Mouse (Mus musculus): ENCODE results near the gene Birc3. TPM values are rescaled to one million over a fixed set of nuclear protein-coding genes. Genes with fewer than 3 reads are reported as not detected.

Gene Birc3
- 2.8 and 4.0 TPM in 2 replicates for polyA plus RNA-seq (2014; fragmentation: Nextera tagmentation; extraction: Ambion mirVana)

DNA sequence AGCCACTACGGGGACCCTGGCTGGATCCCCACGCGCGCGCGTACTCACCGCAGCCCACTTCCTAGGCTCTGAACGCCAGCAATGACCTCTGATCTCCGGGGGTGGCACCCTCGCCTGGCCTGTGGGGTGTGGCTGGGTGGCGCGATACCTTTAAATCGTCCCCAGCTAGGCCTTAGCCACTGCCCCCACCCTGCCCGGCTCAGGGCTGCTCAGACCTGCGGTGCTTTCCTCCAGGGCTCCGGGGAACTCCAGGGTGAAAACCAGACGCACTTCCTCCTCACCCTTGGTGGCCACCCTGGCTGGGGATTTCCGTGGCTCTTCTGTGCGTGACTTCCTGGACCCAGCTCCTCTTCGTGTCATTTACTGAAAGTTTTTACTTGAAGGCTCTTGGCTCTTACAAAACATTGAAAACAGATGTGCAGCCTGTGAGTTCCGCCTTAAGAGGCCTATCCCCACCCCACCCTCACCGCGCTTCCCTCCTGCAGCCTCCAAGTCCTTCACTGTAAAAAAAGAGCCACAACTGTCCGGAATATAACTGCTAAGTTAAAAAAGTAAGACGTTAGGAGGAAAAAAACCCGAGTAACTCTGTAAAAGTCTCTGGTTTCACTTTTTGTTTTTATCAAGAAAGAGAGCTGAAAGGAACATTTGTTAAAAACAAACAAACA is at the start of gene Birc3:
Birc3 (minus strand) TSS at position 412 of the 665 bp plus-strand sequence.
- ATAC-seq (ENCODE audit: insufficient read depth, low FRiP score, low TSS enrichment), result peak; percentile 71
- H3K9me3 ChIP-seq (ENCODE audit: control insufficient read depth, low read length), result no peaks in the 10 kb centered on the region
- H3K27ac ChIP-seq (ENCODE audit: low read depth, low read length), result no peak within 1 kb of the TSS
- H3K36me3 ChIP-seq (ENCODE audit: control insufficient read depth, insufficient read depth, low read length), result no peaks in the 10 kb centered on the region
- H3K4me2 ChIP-seq (ENCODE audit: low read depth), result peak within 1 kb of the TSS; percentile 81
- H3K9ac ChIP-seq (ENCODE audit: low read length), result peak within 1 kb of the TSS; percentile 75
- peak; percentile 63 for DNase-seq (ENCODE audit: low spot score)
- H3K27me3 ChIP-seq (ENCODE audit: control insufficient read depth, insufficient read depth, low read length), result no peaks in the 10 kb centered on the region
- peak within 1 kb of the TSS; percentile 45 for H3K4me3 ChIP-seq (ENCODE audit: low read depth, low read length)
- no peaks in the 10 kb centered on the region for H3K4me1 ChIP-seq (ENCODE audit: control insufficient read depth, insufficient read depth, low read length)
- WGBS, result 8% methylated on average over 26 of the region's 26 CpGs

DNA sequence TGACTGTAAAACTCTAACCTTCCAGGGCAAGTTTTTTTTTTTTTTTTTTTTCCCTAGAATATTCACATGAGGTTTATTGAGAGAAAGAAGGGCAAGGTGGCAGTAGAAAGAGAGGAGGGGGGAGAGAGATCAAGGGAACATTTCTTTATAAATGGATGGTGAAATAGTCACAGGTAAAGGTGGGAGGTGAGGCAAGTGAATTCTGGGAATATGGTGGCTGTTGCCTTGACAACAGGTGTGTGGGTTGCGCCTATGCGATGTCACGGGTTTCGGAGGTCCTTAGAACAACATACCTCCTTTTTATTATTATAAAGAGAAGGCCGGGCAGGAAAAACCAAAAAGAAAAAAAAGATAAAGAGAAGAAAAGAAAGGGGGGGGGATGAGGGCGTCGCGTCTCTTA is 41.9 kb upstream of the Birc3 start:
- Histone ChIP-seq H3K9me3 (ENCODE audit: control insufficient read depth, low read length) (no peaks in the 10 kb centered on the region), H3K9ac (ENCODE audit: low read length) (no peak overlapping the region), H3K27me3 (ENCODE audit: control insufficient read depth, insufficient read depth, low read length) (no peaks in the 10 kb centered on the region), H3K4me2 (ENCODE audit: low read depth) (no peak overlapping the region), H3K36me3 (ENCODE audit: control insufficient read depth, insufficient read depth, low read length) (no peaks in the 10 kb centered on the region), H3K27ac (ENCODE audit: low read depth, low read length) (no peak overlapping the region), H3K4me3 (ENCODE audit: low read depth, low read length) (no peak overlapping the region), H3K4me1 (ENCODE audit: control insufficient read depth, insufficient read depth, low read length) (no peaks in the 10 kb centered on the region)
- ATAC-seq (ENCODE audit: insufficient read depth, low FRiP score, low TSS enrichment) (no peak), DNase-seq (ENCODE audit: low spot score) (no peak)
- WGBS, result 49% methylated on average over 8 of the region's 8 CpGs

DNA sequence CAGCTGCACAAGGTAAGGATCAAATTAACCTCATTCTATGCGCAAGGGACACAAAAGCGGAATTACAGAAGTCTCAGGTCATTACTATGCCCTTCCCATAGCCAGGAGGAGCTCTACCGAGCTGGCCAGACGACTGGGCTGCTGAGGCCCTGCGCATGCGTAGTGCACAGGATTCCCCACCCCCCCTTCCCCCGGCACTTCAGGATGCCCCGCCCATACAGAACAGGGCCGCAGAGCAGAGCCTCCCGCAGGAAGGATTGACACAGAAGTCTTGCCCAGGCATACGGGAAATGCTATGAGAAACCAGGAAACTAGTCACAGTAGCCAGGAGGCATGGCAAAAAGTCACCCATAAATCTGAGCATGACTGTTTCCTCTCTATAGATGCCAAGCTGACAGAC is 41.5 kb upstream of the Birc3 start:
- Histone ChIP-seq H3K4me1 (ENCODE audit: control insufficient read depth, insufficient read depth, low read length) (no peaks in the 10 kb centered on the region), H3K36me3 (ENCODE audit: control insufficient read depth, insufficient read depth, low read length) (no peaks in the 10 kb centered on the region), H3K4me3 (ENCODE audit: low read depth, low read length) (no peak overlapping the region), H3K9ac (ENCODE audit: low read length) (no peak overlapping the region), H3K4me2 (ENCODE audit: low read depth) (peak overlapping the region; percentile 40), H3K27me3 (ENCODE audit: control insufficient read depth, insufficient read depth, low read length) (no peaks in the 10 kb centered on the region), H3K27ac (ENCODE audit: low read depth, low read length) (no peak overlapping the region), H3K9me3 (ENCODE audit: control insufficient read depth, low read length) (no peaks in the 10 kb centered on the region)
- DNase-seq (ENCODE audit: low spot score) (peak; percentile 87), ATAC-seq (ENCODE audit: insufficient read depth, low FRiP score, low TSS enrichment) (peak; percentile 95)
- 5% methylated on average over 11 of the region's 11 CpGs for WGBS

DNA sequence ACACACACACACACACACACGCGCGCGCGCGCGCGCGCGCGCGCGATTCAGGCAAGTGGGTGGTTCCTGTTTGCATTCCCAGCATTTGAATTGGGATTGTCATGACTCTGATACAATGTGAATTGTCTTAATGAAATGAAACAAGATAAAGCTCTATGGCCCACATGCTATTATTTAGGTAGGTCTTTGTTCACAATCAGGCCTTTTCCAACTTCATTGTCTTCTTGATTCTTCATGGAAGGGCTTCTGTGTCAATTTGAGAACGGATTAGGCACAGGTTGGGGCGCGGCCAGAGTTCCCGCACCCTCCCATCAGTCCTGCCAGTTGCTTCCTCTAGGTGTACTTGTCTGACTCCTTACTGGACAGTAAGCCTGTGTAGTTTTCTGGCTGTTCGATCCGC is 41.0 kb upstream of the Birc3 start:
- no peak overlapping the region for H3K27ac ChIP-seq (ENCODE audit: low read depth, low read length)
- WGBS, result 56% methylated on average over 19 of the region's 19 CpGs
- DNase-seq (ENCODE audit: low spot score), result no peak

DNA sequence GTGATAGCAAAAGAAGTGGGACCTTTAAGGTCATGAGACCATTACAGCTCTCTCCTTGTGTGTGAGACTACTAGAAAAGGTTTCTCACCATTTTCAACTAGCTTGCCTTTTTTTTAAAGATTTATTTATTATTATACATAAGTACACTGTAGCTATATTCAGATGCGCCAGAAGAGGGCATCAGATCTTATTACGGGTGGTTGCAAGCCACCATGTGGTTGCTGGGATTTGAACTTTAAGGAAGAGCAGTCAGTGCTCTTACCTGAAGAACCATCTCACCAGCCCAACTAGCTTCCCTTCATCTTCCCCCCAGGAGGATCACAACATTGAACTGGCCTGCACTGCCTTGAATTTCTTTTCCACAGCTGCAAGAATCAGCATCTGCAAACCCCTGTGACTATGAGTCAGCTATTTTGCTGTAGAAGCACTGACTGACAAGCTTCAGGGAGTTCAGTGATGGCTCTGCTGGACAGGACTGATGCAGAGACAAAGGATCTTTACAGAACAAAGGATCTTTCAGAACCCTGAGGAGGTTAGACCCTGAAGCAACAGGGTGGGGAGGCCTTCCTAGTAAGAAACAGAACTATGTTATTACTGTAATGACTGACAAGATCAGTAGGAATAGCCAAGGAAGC is 34.5 kb upstream of the Birc3 start:
- H3K4me1 ChIP-seq (ENCODE audit: control insufficient read depth, insufficient read depth, low read length), result no peaks in the 10 kb centered on the region
- H3K4me3 ChIP-seq (ENCODE audit: low read depth, low read length), result no peak overlapping the region
- no peak overlapping the region for H3K4me2 ChIP-seq (ENCODE audit: low read depth)
- H3K9ac ChIP-seq (ENCODE audit: low read length), result no peak overlapping the region
- DNase-seq (ENCODE audit: low spot score) (no peak), ATAC-seq (ENCODE audit: insufficient read depth, low FRiP score, low TSS enrichment) (no peak)
- H3K27ac ChIP-seq (ENCODE audit: low read depth, low read length), result no peak overlapping the region
- WGBS, result 83% methylated on average over 2 of the region's 2 CpGs
- H3K36me3 ChIP-seq (ENCODE audit: control insufficient read depth, insufficient read depth, low read length), result no peaks in the 10 kb centered on the region
- no peaks in the 10 kb centered on the region for H3K9me3 ChIP-seq (ENCODE audit: control insufficient read depth, low read length)
- H3K27me3 ChIP-seq (ENCODE audit: control insufficient read depth, insufficient read depth, low read length), result no peaks in the 10 kb centered on the region

More for the DNA sequence above, 41.0 kb upstream of the Birc3 start:
- peak; percentile 42; the same call in 1 of the 2 replicates for ATAC-seq (ENCODE audit: insufficient read depth, low FRiP score, low TSS enrichment)
- Histone ChIP-seq H3K9me3 (ENCODE audit: control insufficient read depth, low read length) (no peaks in the 10 kb centered on the region), H3K9ac (ENCODE audit: low read length) (no peak overlapping the region), H3K36me3 (ENCODE audit: control insufficient read depth, insufficient read depth, low read length) (no peaks in the 10 kb centered on the region), H3K27me3 (ENCODE audit: control insufficient read depth, insufficient read depth, low read length) (no peaks in the 10 kb centered on the region), H3K4me2 (ENCODE audit: low read depth) (peak overlapping the region; percentile 40), H3K4me1 (ENCODE audit: control insufficient read depth, insufficient read depth, low read length) (no peaks in the 10 kb centered on the region), H3K4me3 (ENCODE audit: low read depth, low read length) (no peak overlapping the region)

DNA sequence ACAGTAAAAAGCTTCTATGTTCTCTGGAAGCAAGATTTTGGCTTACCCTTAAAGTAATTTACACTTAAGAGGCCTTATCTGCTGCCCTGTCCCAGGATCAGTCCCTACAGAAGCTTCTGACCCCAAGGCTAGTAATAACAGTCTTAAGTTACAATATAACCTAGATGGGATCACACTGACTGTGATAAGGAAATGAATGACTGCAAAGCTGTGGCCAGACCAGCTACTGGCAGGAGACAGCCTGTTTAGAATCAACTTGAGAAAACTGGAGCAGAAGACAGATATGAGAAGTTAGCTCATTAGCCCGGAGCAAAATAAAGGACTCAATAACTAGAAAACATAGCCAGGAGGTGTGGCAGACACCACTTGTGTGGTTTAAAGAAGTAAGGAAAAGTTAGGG is 33.6 kb upstream of the Birc3 start:
- H3K27me3 ChIP-seq (ENCODE audit: control insufficient read depth, insufficient read depth, low read length), result no peaks in the 10 kb centered on the region
- no peak overlapping the region for H3K27ac ChIP-seq (ENCODE audit: low read depth, low read length)
- WGBS, result 90% methylated on average over 1 of the region's 1 CpGs
- no peak overlapping the region for H3K9ac ChIP-seq (ENCODE audit: low read length)
- ATAC-seq (ENCODE audit: insufficient read depth, low FRiP score, low TSS enrichment), result no peak
- no peaks in the 10 kb centered on the region for H3K9me3 ChIP-seq (ENCODE audit: control insufficient read depth, low read length)
- DNase-seq (ENCODE audit: low spot score), result no peak
- no peaks in the 10 kb centered on the region for H3K4me1 ChIP-seq (ENCODE audit: control insufficient read depth, insufficient read depth, low read length)
- H3K4me3 ChIP-seq (ENCODE audit: low read depth, low read length), result no peak overlapping the region
- no peak overlapping the region for H3K4me2 ChIP-seq (ENCODE audit: low read depth)
- H3K36me3 ChIP-seq (ENCODE audit: control insufficient read depth, insufficient read depth, low read length), result no peaks in the 10 kb centered on the region

DNA sequence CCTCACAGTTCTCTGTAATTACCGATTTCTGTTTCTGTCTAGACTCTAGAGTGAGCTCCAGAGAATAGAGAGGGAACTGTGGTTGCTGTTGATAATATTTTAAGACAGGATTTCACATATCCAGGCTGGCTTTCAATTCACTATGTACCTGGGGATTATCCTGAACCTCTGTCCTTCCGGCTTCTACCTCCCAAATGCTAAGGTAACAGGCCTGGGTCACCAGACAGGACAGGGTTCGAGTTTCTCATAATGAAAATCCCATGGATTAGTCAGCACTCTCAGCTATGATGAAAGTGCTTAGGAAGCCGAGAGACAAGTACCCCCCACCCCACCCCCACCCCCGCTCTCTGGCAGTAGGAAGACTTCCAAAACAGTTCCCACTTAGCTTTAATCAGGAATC is 30.8 kb upstream of the Birc3 start:
- Histone ChIP-seq H3K27me3 (ENCODE audit: control insufficient read depth, insufficient read depth, low read length) (no peaks in the 10 kb centered on the region), H3K9ac (ENCODE audit: low read length) (no peak overlapping the region), H3K27ac (ENCODE audit: low read depth, low read length) (no peak overlapping the region), H3K4me1 (ENCODE audit: control insufficient read depth, insufficient read depth, low read length) (no peaks in the 10 kb centered on the region), H3K9me3 (ENCODE audit: control insufficient read depth, low read length) (no peaks in the 10 kb centered on the region), H3K4me3 (ENCODE audit: low read depth, low read length) (no peak overlapping the region), H3K36me3 (ENCODE audit: control insufficient read depth, insufficient read depth, low read length) (no peaks in the 10 kb centered on the region), H3K4me2 (ENCODE audit: low read depth) (no peak overlapping the region)
- no peak for DNase-seq (ENCODE audit: low spot score)
- ATAC-seq (ENCODE audit: insufficient read depth, low FRiP score, low TSS enrichment), result no peak
- WGBS, result 67% methylated on average over 5 of the region's 5 CpGs

DNA sequence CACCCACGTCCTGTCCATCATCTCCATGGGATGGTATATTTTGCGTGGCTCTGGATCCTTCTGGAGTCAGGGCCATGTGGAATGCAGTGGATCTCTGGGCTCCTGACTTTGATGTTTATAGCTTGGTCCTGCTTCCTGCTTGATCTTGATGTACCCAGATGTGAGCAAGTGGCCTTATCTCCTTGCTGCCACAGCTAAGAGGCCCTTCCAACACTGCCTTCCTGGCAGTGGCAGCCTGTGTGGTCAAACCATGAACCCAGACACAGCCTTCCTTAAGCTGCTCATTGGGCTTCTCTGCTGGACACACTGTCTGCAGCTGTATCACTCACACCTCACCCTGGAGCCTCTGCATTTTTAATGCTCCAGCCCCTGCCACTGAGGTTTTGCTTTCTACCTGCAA is 30.3 kb upstream of the Birc3 start:
- WGBS, result 72% methylated on average over 2 of the region's 2 CpGs
- no peak for DNase-seq (ENCODE audit: low spot score)
- Histone ChIP-seq H3K9me3 (ENCODE audit: control insufficient read depth, low read length) (no peaks in the 10 kb centered on the region), H3K36me3 (ENCODE audit: control insufficient read depth, insufficient read depth, low read length) (no peaks in the 10 kb centered on the region), H3K4me2 (ENCODE audit: low read depth) (no peak overlapping the region), H3K4me1 (ENCODE audit: control insufficient read depth, insufficient read depth, low read length) (no peaks in the 10 kb centered on the region), H3K9ac (ENCODE audit: low read length) (no peak overlapping the region), H3K4me3 (ENCODE audit: low read depth, low read length) (no peak overlapping the region), H3K27me3 (ENCODE audit: control insufficient read depth, insufficient read depth, low read length) (no peaks in the 10 kb centered on the region), H3K27ac (ENCODE audit: low read depth, low read length) (no peak overlapping the region)
- no peak for ATAC-seq (ENCODE audit: insufficient read depth, low FRiP score, low TSS enrichment)

DNA sequence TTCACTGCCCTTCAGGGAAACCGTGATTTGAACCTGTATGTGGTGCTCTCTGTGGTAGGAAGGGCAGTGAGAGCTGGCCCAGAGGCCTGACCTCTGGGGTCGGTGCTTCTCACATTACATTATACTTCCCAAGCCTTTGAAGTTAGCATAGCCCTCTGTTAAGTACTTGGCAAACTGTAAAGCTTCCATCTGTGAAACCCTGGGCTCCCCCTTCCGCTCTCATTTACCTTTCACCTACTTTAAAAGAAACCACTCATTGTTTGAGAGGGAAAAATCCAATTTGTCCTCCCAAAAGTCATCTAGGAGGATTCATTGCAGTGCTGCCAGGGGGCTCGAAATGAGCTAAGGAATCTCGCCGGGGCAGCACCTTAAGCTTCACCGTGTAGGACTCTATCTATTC is 29.3 kb upstream of the Birc3 start:
- H3K27ac ChIP-seq (ENCODE audit: low read depth, low read length), result no peak overlapping the region
- WGBS, result 21% methylated on average over 7 of the region's 7 CpGs
- H3K36me3 ChIP-seq (ENCODE audit: control insufficient read depth, insufficient read depth, low read length), result no peaks in the 10 kb centered on the region
- H3K27me3 ChIP-seq (ENCODE audit: control insufficient read depth, insufficient read depth, low read length), result no peaks in the 10 kb centered on the region
- DNase-seq (ENCODE audit: low spot score) (peak; percentile 31), ATAC-seq (ENCODE audit: insufficient read depth, low FRiP score, low TSS enrichment) (no peak)
- no peaks in the 10 kb centered on the region for H3K4me1 ChIP-seq (ENCODE audit: control insufficient read depth, insufficient read depth, low read length)
- no peaks in the 10 kb centered on the region for H3K9me3 ChIP-seq (ENCODE audit: control insufficient read depth, low read length)
- no peak overlapping the region for H3K4me3 ChIP-seq (ENCODE audit: low read depth, low read length)
- no peak overlapping the region for H3K9ac ChIP-seq (ENCODE audit: low read length)
- no peak overlapping the region for H3K4me2 ChIP-seq (ENCODE audit: low read depth)

All from neural tube, embryonic 11.5 days (tissue).